15 mouse cellular contexts compared by ENCODE assay signal in genomic region chr10:94082040-94082734, GRCm38 (mm10). TPM values are rescaled to one million over a fixed set of nuclear protein-coding genes. Genes with fewer than 3 reads are reported as not detected.
DNase-seq lines count a peak whose midpoint lies in the region; ATAC-seq and TF ChIP-seq lines count a peak whose summit lies in the region.
"Had no signal": no experiment of that assay in that cellular context is flagged by ENCODE, and none has a peak within 500 bp of the region (broad histone marks: within the 10 kb centered on the region; RNA-seq: fewer than 3 reads in every experiment).

No protein-coding gene starts in this region.

- H3K9ac ChIP-seq in MEL (ENCODE audit: control insufficient read depth, low read depth, low read length, poor library complexity, severe bottlenecking) = no peak overlapping the region; the same call in 1 of the 2 replicates
- H3K9ac ChIP-seq: embryonic facial prominence, embryonic 13.5 days; liver, embryonic 13.5 days had no signal

- no peak overlapping the region for H3K27ac ChIP-seq in MEL (ENCODE audit: control insufficient read depth, low read depth, low read length)
- no peak overlapping the region for H3K27ac ChIP-seq in thymus, adult 2 months (ENCODE audit: control insufficient read depth, insufficient read depth, low read length)
- H3K27ac ChIP-seq: embryonic facial prominence, embryonic 13.5 days; liver, embryonic 13.5 days had no signal

- no peak for TF ChIP-seq POLR2A in MEL (IDR thresholded peaks at IDR 0.05; ENCODE audit: control insufficient read depth in 1 of 2, insufficient read depth in 1 of 2, low read depth in 1 of 2, low read length in 2 of 2, poor library complexity in 1 of 2)
- no peak for TF ChIP-seq POLR2A in thymus, adult 2 months (IDR thresholded peaks at IDR 0.05; ENCODE audit: control insufficient read depth, extremely low read depth, insufficient read depth, low read length, poor library complexity)

- ATAC-seq in hematopoietic stem cell, adult 5-6 weeks (replicated peaks in 1 of 2; ENCODE audit: insufficient read depth in 1 of 2, low FRiP score in 2 of 2, low TSS enrichment in 1 of 2, low read depth in 1 of 2, poor library complexity in 2 of 2, severe bottlenecking in 2 of 2) = peak; percentile 71 to 80; a peak in 2 of 4 replicates
- ATAC-seq: activated CD4-positive, CD25-positive, alpha-beta regulatory T cell, adult 4 months; forebrain, embryonic 14.5 days had no signal

- no peak overlapping the region for H3K4me3 ChIP-seq in MEL (ENCODE audit: control insufficient read depth in 1 of 2, insufficient read depth in 1 of 2, low read depth in 2 of 2, low read length in 2 of 2)
- no peak overlapping the region for H3K4me3 ChIP-seq in thymus, adult 2 months (ENCODE audit: control insufficient read depth, insufficient read depth, low read length)
- H3K4me3 ChIP-seq: embryonic facial prominence, embryonic 13.5 days; liver, embryonic 13.5 days; megakaryocyte, embryonic 14.5 days had no signal

- peaks cover 0 to 10% of the 10 kb centered on the region in 2 experiments; a peak in 2 of 4 replicates for H3K36me3 ChIP-seq in MEL (ENCODE audit: control insufficient read depth in 1 of 2, insufficient read depth in 2 of 2, low read length in 2 of 2)
- no peaks in the 10 kb centered on the region for H3K36me3 ChIP-seq in splenic B cell, adult 2 months (ENCODE audit: control insufficient read depth, insufficient read depth, low read length, poor library complexity, severe bottlenecking)
- H3K36me3 ChIP-seq in thymus, adult 2 months (ENCODE audit: control insufficient read depth, insufficient read depth, low read length) = no peaks in the 10 kb centered on the region
- H3K36me3 ChIP-seq: embryonic facial prominence, embryonic 13.5 days had no signal

- peak; percentile 15 for DNase-seq in kidney, adult 9 months
- no peak for DNase-seq in kidney, adult 11 months
- peak; percentile 66 for DNase-seq in MEL (ENCODE audit: low read depth, low spot score)
- DNase-seq in splenic B cell, adult 2 months (ENCODE audit: low read depth, low spot score) = peak; percentile 34
- DNase-seq in left cerebral cortex, postnatal 36 days (ENCODE audit: low spot score in 2 of 2) = no peak
- no peak for DNase-seq in thymus, adult 2 months
- DNase-seq: cerebellum, postnatal 10 days; heart, postnatal 4 days; kidney, postnatal 25 days; liver, embryonic 13.5 days had no signal

- TF ChIP-seq CTCF in MEL (IDR thresholded peaks at IDR 0.05 in 2 of 3, conservative IDR thresholded peaks at IDR 0.05 in 1 of 3; ENCODE audit: control insufficient read depth in 1 of 3, insufficient read depth in 1 of 3, low read depth in 2 of 3, low read length in 3 of 3, poor library complexity in 1 of 3, severe bottlenecking in 1 of 3) = no peak
- TF ChIP-seq CTCF in thymus, adult 2 months (IDR thresholded peaks at IDR 0.05; ENCODE audit: borderline replicate concordance, control insufficient read depth, extremely low read depth, insufficient read depth, low read length, poor library complexity) = no peak

- TF ChIP-seq EP300 in MEL (IDR thresholded peaks at IDR 0.05; ENCODE audit: low read depth in 1 of 2, low read length in 2 of 2) = peak in 1 of 2 experiments; percentile 18; a peak in 1 of 4 replicates

- H3K79me2 ChIP-seq in MEL (ENCODE audit: control insufficient read depth, insufficient read depth, low read length, poor library complexity) = no peaks in the 10 kb centered on the region

- intact Hi-C loops in left cerebral cortex, postnatal 36 days (cut with DNase I) = loop anchor here (5.0 kb wide), 1 partner anchor 45 kb away; the partner anchor contains the start of genes Fgd6 and Vezt

- H3K27me3 ChIP-seq in MEL (ENCODE audit: control insufficient read depth in 1 of 2, insufficient read depth in 2 of 2, low read length in 2 of 2) = no peaks in the 10 kb centered on the region
- no peaks in the 10 kb centered on the region for H3K27me3 ChIP-seq in splenic B cell, adult 2 months (ENCODE audit: control insufficient read depth, insufficient read depth, low read length, poor library complexity, severe bottlenecking)
- no peaks in the 10 kb centered on the region for H3K27me3 ChIP-seq in thymus, adult 2 months (ENCODE audit: control insufficient read depth, insufficient read depth, low read length)
- H3K27me3 ChIP-seq: embryonic facial prominence, embryonic 13.5 days; liver, embryonic 13.5 days had no signal

- WGBS in thymus, adult 2 months = 42% methylated on average over 7 of the region's 7 CpGs

- H3K9me3 ChIP-seq in MEL (replicated peaks; ENCODE audit: insufficient read depth, low read length) = no peaks in the 10 kb centered on the region
- H3K9me3 ChIP-seq: embryonic facial prominence, embryonic 13.5 days; liver, embryonic 13.5 days; megakaryocyte, embryonic 14.5 days had no signal

- no peak for TF ChIP-seq RAD21 in MEL (IDR thresholded peaks at IDR 0.05; ENCODE audit: low read depth, low read length)

- H3K4me1 ChIP-seq in MEL (ENCODE audit: control insufficient read depth in 1 of 2, insufficient read depth in 2 of 2, low read length in 2 of 2) = peaks cover 6 to 11% of the 10 kb centered on the region in 2 experiments
- H3K4me1 ChIP-seq in thymus, adult 2 months (replicated peaks; ENCODE audit: control insufficient read depth, insufficient read depth, low read length) = no peaks in the 10 kb centered on the region
- H3K4me1 ChIP-seq: megakaryocyte, embryonic 14.5 days had no signal

TF ChIP-seq in MEL, 35 proteins besides CTCF, POLR2A, EP300 and RAD21:
- TF ChIP-seq SIN3A (IDR thresholded peaks at IDR 0.05; ENCODE audit: low read length) (peak; percentile 32; the same call in 1 of the 2 replicates), USF1 (IDR thresholded peaks at IDR 0.05; ENCODE audit: low read depth, low read length) (no peak), MYC (IDR thresholded peaks at IDR 0.05; ENCODE audit: low read depth, low read length) (no peak), ELF1 (IDR thresholded peaks at IDR 0.05; ENCODE audit: low read depth, low read length) (peak; percentile 72; the same call in 1 of the 2 replicates)

RNA-seq across cellular contexts. Expression of gene Fgd6, which starts 46.4 kb away (rescaled TPM):
- total RNA-seq in MEL (2012; rRNA removed) = 1.2 and 1.4 TPM in 2 replicates
- polyA plus RNA-seq in MEL (2012; ENCODE audit: insufficient read depth in 1 of 2, insufficient read length in 2 of 2, low read depth in 1 of 2, low replicate concordance in 2 of 2, missing spikeins in 1 of 2) = 1 to 10 TPM in 1 of 2 experiments, not detected in 1; 2.8 TPM
- 0.65 and 0.75 TPM in 2 replicates for total RNA-seq in hematopoietic stem cell, adult 5-6 weeks (2017)
- 10 to 100 TPM in 1 of 2 experiments, 1 to 10 TPM in 1; 9.7 to 11.8 TPM for total RNA-seq in left cerebral cortex, postnatal 36 days (2021)
- polyA plus RNA-seq in thymus, adult 2 months (2012; rRNA removed) = 1.7 and 2.0 TPM in 2 replicates

RNA-seq across cellular contexts. Expression of gene Vezt, which starts 46.6 kb away (rescaled TPM):
- total RNA-seq in MEL (2012; rRNA removed) = 9.5 and 12.6 TPM in 2 replicates
- 10 to 100 TPM in 1 of 2 experiments, not detected in 1; 13.5 TPM for polyA plus RNA-seq in MEL (2012; ENCODE audit: insufficient read depth in 1 of 2, insufficient read length in 2 of 2, low read depth in 1 of 2, low replicate concordance in 2 of 2, missing spikeins in 1 of 2)
- 7.4 and 17.1 TPM in 2 replicates for total RNA-seq in hematopoietic stem cell, adult 5-6 weeks (2017)
- total RNA-seq in left cerebral cortex, postnatal 36 days (2021) = 10 to 100 TPM; 76.5 to 81.5 TPM
- polyA plus RNA-seq in thymus, adult 2 months (2012; rRNA removed) = 15.8 and 18.4 TPM in 2 replicates

Comparison
In these comparisons a context has a peak if more than half of its experiments do, and no peak if none do; other contexts are left out.
1. DNase-seq: peak in kidney, adult 9 months (single experiment), MEL (single experiment) and splenic B cell, adult 2 months (single experiment); none in kidney, adult 11 months (single experiment), left cerebral cortex, postnatal 36 days (0 of 2) and thymus, adult 2 months (single experiment).